In the genomic region with DNA sequence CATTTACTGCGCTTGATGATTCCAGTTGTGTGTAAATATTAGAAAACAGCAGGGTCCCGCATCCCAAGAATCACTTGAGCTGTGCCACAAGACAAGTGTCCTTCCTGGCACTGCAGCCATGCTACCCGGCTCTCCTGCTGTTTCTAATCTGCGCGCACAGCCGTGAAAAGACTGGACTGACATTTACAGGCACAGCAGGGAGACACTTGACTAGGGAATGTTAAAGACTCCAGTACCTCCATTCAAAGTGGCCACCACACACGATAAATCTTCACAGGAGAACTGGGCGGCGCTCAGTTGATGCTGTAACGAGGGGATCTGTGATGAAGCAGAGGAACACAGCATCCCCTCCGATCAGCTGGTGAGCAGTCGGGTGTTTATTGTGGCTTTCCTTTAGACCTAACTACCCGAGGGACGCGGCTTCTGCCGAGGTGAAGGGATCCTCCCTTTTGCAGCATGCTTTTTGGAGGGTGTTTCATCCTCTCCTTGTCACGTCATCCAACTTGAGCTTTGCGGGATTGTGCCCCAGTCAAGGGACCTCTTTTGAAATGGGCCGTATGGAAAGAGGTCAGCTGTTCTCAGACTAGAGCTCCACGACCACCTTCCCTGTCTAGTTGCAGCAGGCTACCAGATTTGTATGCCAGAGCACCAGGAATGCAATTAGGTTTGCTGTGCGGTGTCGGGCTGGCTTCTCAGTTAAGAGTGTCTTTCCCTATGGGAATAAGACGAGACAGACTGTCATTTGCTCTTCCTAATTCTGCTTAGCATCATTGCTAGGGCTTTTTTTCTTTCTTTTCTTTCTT, we compare ENCODE assay signal across 9 mouse cellular contexts.
DNase-seq lines count a peak whose midpoint lies in the region; ATAC-seq and TF ChIP-seq lines count a peak whose summit lies in the region.
"Had no signal": no experiment of that assay in that cellular context is flagged by ENCODE, and none has a peak within 500 bp of the region (broad histone marks: within the 10 kb centered on the region; RNA-seq: fewer than 3 reads in every experiment).

No protein-coding gene starts in this region.

- no peak for TF ChIP-seq EP300 in heart, postnatal 0 days (IDR thresholded peaks at IDR 0.05; ENCODE audit: low read depth)

- TF ChIP-seq CTCF in heart, postnatal 0 days (IDR thresholded peaks at IDR 0.05; ENCODE audit: low read depth), result no peak
- no peak for TF ChIP-seq CTCF in midbrain, postnatal 0 days (IDR thresholded peaks at IDR 0.05)

- no peaks in the 10 kb centered on the region for H3K4me1 ChIP-seq in heart, postnatal 0 days (ENCODE audit: control insufficient read depth, insufficient read depth)
- H3K4me1 ChIP-seq in hindbrain, embryonic 10.5 days (replicated peaks), result peaks cover 57% of the 10 kb centered on the region
- H3K4me1 ChIP-seq in midbrain, postnatal 0 days (ENCODE audit: insufficient read depth, low read length), result no peaks in the 10 kb centered on the region
- H3K4me1 ChIP-seq in intestine, embryonic 16.5 days (ENCODE audit: control insufficient read depth, insufficient read depth, low read length), result no peaks in the 10 kb centered on the region

- WGBS in heart, postnatal 0 days, result 49% methylated on average over 23 of the region's 23 CpGs
- 31% methylated on average over 23 of the region's 23 CpGs for WGBS in hindbrain, embryonic 10.5 days
- 11% methylated on average over 23 of the region's 23 CpGs for WGBS in midbrain, postnatal 0 days
- 62% methylated on average over 23 of the region's 23 CpGs for WGBS in intestine, embryonic 16.5 days

- no peak overlapping the region for H3K4me3 ChIP-seq in heart, postnatal 0 days (ENCODE audit: low read depth, low read length)
- peak overlapping the region; percentile 22 for H3K4me3 ChIP-seq in hindbrain, embryonic 10.5 days
- peak overlapping the region; percentile 28 for H3K4me3 ChIP-seq in midbrain, postnatal 0 days (ENCODE audit: low read depth, low read length)
- H3K4me3 ChIP-seq in intestine, embryonic 16.5 days (ENCODE audit: low read length), result no peak overlapping the region
- H3K4me3 ChIP-seq: myocyte had no signal

- H3K27me3 ChIP-seq in heart, postnatal 0 days (ENCODE audit: control insufficient read depth, insufficient read depth, low read length), result no peaks in the 10 kb centered on the region
- H3K27me3 ChIP-seq in hindbrain, embryonic 10.5 days (ENCODE audit: insufficient read depth, poor library complexity, severe bottlenecking), result no peaks in the 10 kb centered on the region
- no peaks in the 10 kb centered on the region for H3K27me3 ChIP-seq in midbrain, postnatal 0 days (ENCODE audit: insufficient read depth, low read length)
- no peaks in the 10 kb centered on the region for H3K27me3 ChIP-seq in intestine, embryonic 16.5 days (replicated peaks; ENCODE audit: control insufficient read depth, insufficient read depth, low read length)

- no peaks in the 10 kb centered on the region for H3K9me3 ChIP-seq in heart, postnatal 0 days (replicated peaks; ENCODE audit: control insufficient read depth, low read length)
- H3K9me3 ChIP-seq in hindbrain, embryonic 10.5 days, result no peaks in the 10 kb centered on the region
- H3K9me3 ChIP-seq in midbrain, postnatal 0 days (ENCODE audit: low read length), result no peaks in the 10 kb centered on the region
- no peaks in the 10 kb centered on the region for H3K9me3 ChIP-seq in intestine, embryonic 16.5 days (ENCODE audit: control insufficient read depth, low read length)

- H3K27ac ChIP-seq in heart, postnatal 0 days (ENCODE audit: low read depth), result no peak overlapping the region
- peak overlapping the region; percentile 51 for H3K27ac ChIP-seq in hindbrain, embryonic 10.5 days
- no peak overlapping the region for H3K27ac ChIP-seq in midbrain, postnatal 0 days (ENCODE audit: low read depth, low read length)
- H3K27ac ChIP-seq in intestine, embryonic 16.5 days (ENCODE audit: low read length), result no peak overlapping the region

- peak; percentile 32 for DNase-seq in heart, postnatal 0 days (ENCODE audit: low spot score)
- DNase-seq in heart, postnatal 4 days, result no peak
- peak; percentile 63 to 81 for DNase-seq in cerebellum, postnatal 10 days
- peak; percentile 30 for DNase-seq in hindbrain, embryonic 10.5 days (ENCODE audit: low spot score)
- peak; percentile 55 for DNase-seq in midbrain, postnatal 0 days (ENCODE audit: low spot score)
- no peak for DNase-seq in spleen, postnatal 36 days (ENCODE audit: low spot score in 2 of 2)
- no peak for DNase-seq in lung, adult 18-20 months

- H3K9ac ChIP-seq in heart, postnatal 0 days (replicated peaks; ENCODE audit: low read depth, low read length), result no peak overlapping the region
- peak overlapping the region; percentile 46; the same call in 1 of the 2 replicates for H3K9ac ChIP-seq in midbrain, postnatal 0 days (replicated peaks; ENCODE audit: low read length, poor library complexity, severe bottlenecking)
- no peak overlapping the region for H3K9ac ChIP-seq in intestine, embryonic 16.5 days (ENCODE audit: low read depth, low read length)

- no peak for ATAC-seq in heart, postnatal 0 days (ENCODE audit: insufficient read depth, low read depth)
- no peak for ATAC-seq in midbrain, postnatal 0 days (ENCODE audit: low FRiP score)
- ATAC-seq in intestine, embryonic 16.5 days, result no peak

- H3K36me3 ChIP-seq in heart, postnatal 0 days (replicated peaks; ENCODE audit: control insufficient read depth, insufficient read depth, low read length), result peaks cover 6% of the 10 kb centered on the region
- H3K36me3 ChIP-seq in hindbrain, embryonic 10.5 days, result peaks cover 1% of the 10 kb centered on the region
- H3K36me3 ChIP-seq in midbrain, postnatal 0 days (ENCODE audit: insufficient read depth, low read length), result no peaks in the 10 kb centered on the region
- no peaks in the 10 kb centered on the region for H3K36me3 ChIP-seq in intestine, embryonic 16.5 days (ENCODE audit: control insufficient read depth, insufficient read depth, low read length)

- no peak overlapping the region for H3K4me2 ChIP-seq in heart, postnatal 0 days (ENCODE audit: low read depth, low read length)
- H3K4me2 ChIP-seq in midbrain, postnatal 0 days (ENCODE audit: low read depth, low read length, poor library complexity, severe bottlenecking), result peak overlapping the region; percentile 47
- H3K4me2 ChIP-seq in intestine, embryonic 16.5 days (ENCODE audit: low read depth, low read length), result no peak overlapping the region

Comparison
In these comparisons a context has a peak if more than half of its experiments do, and no peak if none do; other contexts are left out.
1. DNase-seq: peak in heart, postnatal 0 days (single experiment), cerebellum, postnatal 10 days (2 of 2), hindbrain, embryonic 10.5 days (single experiment) and midbrain, postnatal 0 days (single experiment); none in heart, postnatal 4 days (single experiment), spleen, postnatal 36 days (0 of 2) and lung, adult 18-20 months (0 of 2).
2. H3K4me3 ChIP-seq: peak in hindbrain, embryonic 10.5 days (single experiment) and midbrain, postnatal 0 days (single experiment); none in heart, postnatal 0 days (single experiment) and intestine, embryonic 16.5 days (single experiment).